Mouse (Mus musculus) CD4-positive, CD25-positive, alpha-beta regulatory T cell, adult 9 weeks (primary cell): Measurements from ENCODE around the gene Pdzd3. TPM values are rescaled to one million over a fixed set of nuclear protein-coding genes. Genes with fewer than 3 reads are reported as not detected.

ENCODE experiments used
- polyA plus RNA-seq: library from polyadenylated mRNA; unstranded; fragments of 100-300 nt; shearing (Covaris generic); gene quantifications from one replicate; pipeline ENCODE4 v1.2.1, GENCODE M21; 2017

Gene Pdzd3
- not detected for polyA plus RNA-seq

DNA sequence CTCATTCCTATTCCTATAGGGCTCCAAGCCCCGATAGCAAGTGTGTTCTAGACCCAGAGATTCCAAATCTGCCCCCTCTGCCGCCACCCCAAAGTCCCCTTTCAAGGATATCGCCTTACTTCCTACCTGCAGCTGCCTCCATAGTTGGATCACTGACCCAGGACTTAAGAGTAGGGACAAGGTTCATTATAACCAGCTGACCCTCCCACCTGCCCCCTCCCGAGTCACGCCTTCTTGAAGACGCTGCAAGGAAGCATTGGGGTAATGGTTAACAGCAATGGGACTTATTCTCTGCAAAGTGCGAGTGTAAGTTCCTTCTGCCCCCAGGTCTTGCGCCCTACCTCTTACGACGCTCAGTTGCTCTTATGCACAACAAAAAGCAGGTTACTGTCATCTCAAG, at the start of gene Pdzd3:
TSS of gene Pdzd3 (minus strand) at position 158 of the 400 bp plus-strand sequence.

DNA sequence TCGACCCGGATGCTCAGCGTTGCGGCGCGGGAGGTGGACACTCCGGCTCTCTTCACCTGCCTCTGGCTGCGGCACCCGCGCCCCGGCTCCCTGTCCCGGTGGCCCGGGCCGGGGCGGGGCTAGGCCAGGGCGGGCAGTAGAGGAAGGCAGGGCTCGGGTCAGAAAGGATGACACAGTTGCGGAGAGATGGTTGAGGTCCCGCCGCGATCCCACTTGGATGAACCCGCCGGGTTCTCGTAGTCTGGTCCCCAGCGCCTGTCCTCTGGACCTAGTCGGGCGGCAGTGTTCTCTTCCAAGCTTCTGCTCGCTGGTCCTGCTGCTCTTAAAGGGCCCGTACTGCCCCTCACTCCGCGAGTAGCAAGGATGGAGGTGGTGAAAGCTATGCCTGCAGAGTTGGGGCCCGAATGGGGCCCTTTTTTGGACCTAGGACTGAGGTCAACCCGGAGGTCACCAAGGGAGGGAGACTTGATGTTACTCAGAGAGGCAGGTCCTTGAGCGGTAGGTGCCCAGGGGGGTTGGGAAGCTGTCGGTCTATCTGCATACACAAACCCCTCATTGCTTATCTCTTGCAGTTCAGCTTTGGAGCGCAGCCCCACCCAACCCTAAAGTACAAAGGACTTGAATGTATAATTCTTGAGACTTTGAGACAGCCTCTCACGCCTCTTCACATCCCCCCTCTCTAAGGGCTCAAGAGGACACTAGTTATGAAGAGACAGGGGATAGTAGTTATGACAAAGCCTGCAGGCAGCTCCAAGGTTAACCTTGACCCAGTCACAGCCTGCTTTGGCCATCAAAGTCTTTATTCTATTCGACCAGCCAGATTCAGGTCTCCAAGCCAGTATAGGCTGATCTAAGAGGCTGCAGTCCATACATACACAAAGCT, 37.0 kb upstream of the Pdzd3 start, which contains the start of gene Abcg4:
TSS of gene Abcg4 (minus strand) at position 540 of the 883 bp plus-strand sequence.

DNA sequence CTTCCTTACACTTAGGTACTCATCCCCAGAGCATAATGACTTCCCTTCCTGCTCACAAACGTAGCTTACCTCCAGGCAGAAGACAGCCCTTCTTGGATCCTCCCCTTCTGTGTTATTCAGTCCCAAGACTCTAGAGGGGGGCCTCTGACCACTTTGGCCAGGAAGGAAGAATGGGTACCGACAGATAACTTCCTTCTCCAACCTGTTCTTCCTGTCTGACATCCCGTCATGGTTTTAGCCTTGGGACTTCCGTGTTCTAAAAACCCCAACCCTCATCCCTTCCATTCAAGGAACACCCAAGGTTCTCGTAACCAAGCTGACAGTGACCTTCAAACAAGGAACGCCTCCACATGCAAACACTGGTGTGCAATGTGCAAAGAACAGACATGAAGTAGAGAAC, 17.2 kb upstream of the Pdzd3 start, which contains the start of gene Nlrx1:
TSS of gene Nlrx1 (minus strand) at position 168 of the 400 bp plus-strand sequence.

DNA sequence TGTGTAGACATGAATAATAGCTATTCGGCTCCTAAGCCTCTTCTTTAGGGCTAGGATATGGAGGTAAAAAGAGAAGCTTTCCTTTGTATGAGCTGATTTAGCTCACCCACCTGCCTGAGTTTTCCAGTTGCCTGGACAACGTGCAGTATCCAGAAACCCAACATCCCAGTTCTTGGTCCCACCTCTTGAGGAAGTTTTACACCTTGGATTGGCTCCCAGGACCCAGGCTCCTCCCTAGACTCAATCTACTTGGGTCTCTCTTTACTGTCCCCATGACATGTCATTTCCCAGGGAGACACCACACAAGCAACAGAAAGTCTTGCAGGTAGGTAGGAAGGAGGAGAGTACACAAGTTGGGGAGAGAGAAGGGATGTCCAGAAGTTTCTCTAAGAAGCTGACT, 10.9 kb downstream of the Pdzd3 start, which contains the start of gene Ccdc153:
TSS of gene Ccdc153 (plus strand) at position 278 of the 400 bp plus-strand sequence.

DNA sequence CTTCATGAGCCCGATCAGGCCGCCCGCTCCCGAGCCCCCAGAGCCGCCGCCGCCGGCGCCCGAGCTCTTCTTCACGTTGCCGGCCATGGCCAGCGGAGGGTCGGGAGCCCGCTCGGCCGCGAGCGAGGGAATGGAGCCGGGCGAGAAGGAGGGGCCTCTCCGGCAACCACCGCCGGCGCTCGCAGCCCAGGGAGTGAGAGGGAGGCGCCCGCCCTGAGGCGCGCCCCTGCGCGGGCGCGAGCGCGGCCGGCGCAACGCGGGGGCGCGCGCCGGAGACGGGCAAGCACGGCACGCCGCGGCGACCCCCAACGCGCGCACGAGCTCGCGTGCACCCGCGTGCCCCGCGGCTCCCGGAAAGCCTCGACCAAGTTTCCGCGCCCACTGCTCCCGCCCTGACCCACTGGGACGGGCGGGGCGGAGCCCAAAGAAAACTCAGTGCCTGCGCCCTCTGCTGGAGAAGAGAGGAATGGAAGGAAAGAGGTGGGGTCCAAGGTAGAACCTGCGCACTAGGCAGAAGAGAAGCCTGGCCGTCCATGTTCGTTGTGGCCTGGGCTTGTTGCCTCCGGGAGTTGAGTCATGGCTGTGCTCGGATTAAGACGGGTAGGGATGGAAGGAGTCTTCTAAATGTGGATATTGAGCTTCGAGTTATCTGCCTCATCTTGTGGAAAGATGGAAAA, 17.3 kb downstream of the Pdzd3 start, which contains the start of gene Cbl:
TSS of gene Cbl (minus strand) at position 248 of the 677 bp plus-strand sequence.

Other genes with a start within 250 kb of the Pdzd3 start
- gene Thy1, start 208.1 kb downstream of the Pdzd3 start, polyA plus RNA-seq: 172 TPM
- gene Usp2, start 184.4 kb downstream of the Pdzd3 start, polyA plus RNA-seq: 5.9 TPM
- not detected for gene Mfrp, start 149.7 kb downstream of the Pdzd3 start, polyA plus RNA-seq
- gene C1qtnf5, start 144.2 kb downstream of the Pdzd3 start, polyA plus RNA-seq: not detected
- not detected for gene Gm49380, start 138.0 kb downstream of the Pdzd3 start, polyA plus RNA-seq
- gene Rnf26, start 138.0 kb downstream of the Pdzd3 start, polyA plus RNA-seq: 7.7 TPM
- gene Mcam, start 117.0 kb downstream of the Pdzd3 start, polyA plus RNA-seq: not detected
- gene Cbl, start 17.4 kb downstream of the Pdzd3 start, polyA plus RNA-seq: 18.2 TPM
- gene Ccdc153, start 10.8 kb downstream of the Pdzd3 start, polyA plus RNA-seq: not detected
- gene Nlrx1, start 17.1 kb upstream of the Pdzd3 start, polyA plus RNA-seq: 8.5 TPM
- not detected for gene Abcg4, start 37.1 kb upstream of the Pdzd3 start, polyA plus RNA-seq
- gene Hinfp, start 54.2 kb upstream of the Pdzd3 start, polyA plus RNA-seq: 40.4 TPM
- 5.9 TPM for gene C2cd2l, start 68.8 kb upstream of the Pdzd3 start, polyA plus RNA-seq
- gene Dpagt1, start 74.5 kb upstream of the Pdzd3 start, polyA plus RNA-seq: 26.7 TPM
- gene H2afx, start 83.2 kb upstream of the Pdzd3 start, polyA plus RNA-seq: 13.2 TPM
- 24.1 TPM for gene Hmbs, start 92.8 kb upstream of the Pdzd3 start, polyA plus RNA-seq
- gene Vps11, start 110.2 kb upstream of the Pdzd3 start, polyA plus RNA-seq: 82.6 TPM
- gene Hyou1, start 128.0 kb upstream of the Pdzd3 start, polyA plus RNA-seq: 26.6 TPM
- gene Slc37a4, start 145.4 kb upstream of the Pdzd3 start, polyA plus RNA-seq: 29.0 TPM
- gene Rps25, start 155.7 kb upstream of the Pdzd3 start, polyA plus RNA-seq: 2,154 TPM
- gene Trappc4, start 156.1 kb upstream of the Pdzd3 start, polyA plus RNA-seq: 157 TPM
- gene Ccdc84, start 167.1 kb upstream of the Pdzd3 start, polyA plus RNA-seq: 65.9 TPM
- 0.14 TPM for gene Foxr1, start 189.7 kb upstream of the Pdzd3 start, polyA plus RNA-seq
- gene Upk2, start 203.5 kb upstream of the Pdzd3 start, polyA plus RNA-seq: not detected
- gene Bcl9l, start 231.4 kb upstream of the Pdzd3 start, polyA plus RNA-seq: 8.3 TPM